Mouse (Mus musculus): ENCODE data around the gene Osbp2.

GRCm38 (mm10) chr11:3716662-3717061, 147.0 kb downstream of the Osbp2 start:
- TF ChIP-seq CHD2 (IDR thresholded peaks at IDR 0.05; ENCODE audit: low read depth, low read length) = no peak
- TF ChIP-seq HCFC1 (IDR thresholded peaks at IDR 0.05; ENCODE audit: borderline replicate concordance, insufficient read depth, low read length) = no peak

Data from ES-E14 (cell line).